Mouse (Mus musculus) mouse trophoblast stem cell (cell line): ENCODE measurements around the gene Sgms1.

ENCODE experiments used
- in situ Hi-C, 2 experiments: fragments of 300-500 bp; cut with MseI, MboI; formaldehyde crosslinking; loops; 2 replicates in 1 of 2; 3 replicates in 1 of 2; pipeline ENCODE4 v1.15.1; 2025

The Sgms1 gene

DNA sequence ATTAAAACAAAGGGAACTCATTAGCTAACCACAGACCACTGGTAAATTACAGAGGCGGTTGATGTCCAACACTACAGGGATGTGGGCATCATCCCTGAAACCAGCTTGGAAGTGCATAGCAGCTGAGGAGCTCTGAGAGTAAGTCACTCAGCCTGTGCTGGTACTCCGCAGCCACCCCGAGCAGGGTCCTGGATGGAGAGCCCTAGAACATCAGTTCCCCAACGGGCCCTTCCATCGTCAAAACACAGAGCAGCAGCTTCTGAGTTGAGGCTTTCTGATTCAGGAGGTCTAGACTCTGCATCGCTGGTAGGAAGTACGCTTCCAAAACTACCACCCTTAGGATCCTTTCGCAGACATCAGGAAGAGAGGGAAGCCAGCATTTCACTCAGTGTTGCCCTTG lies 5.8 kb downstream of the Sgms1 start:
- in situ Hi-C loops, result no loop called here

DNA sequence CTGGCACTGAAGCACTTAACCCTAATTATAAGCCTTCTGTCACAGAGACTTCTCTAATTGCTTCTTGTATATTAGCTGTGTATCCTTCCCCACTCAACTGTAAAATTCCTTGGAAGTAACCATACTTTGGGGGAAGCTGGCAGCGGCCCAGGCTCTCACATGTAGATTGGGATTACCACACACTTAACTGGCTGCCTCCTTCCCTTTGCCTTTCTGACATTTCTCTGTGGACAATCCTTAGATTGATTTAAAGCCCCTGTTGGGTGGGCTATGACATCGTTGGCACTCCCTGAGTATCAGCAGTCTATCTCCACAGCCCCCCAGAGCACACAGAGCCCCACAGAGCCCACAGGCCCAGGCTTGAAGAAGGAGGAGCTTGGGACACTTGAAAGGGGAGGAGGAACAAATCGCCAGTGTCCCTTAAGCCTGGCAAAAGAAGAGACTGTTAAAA lies 8.0 kb downstream of the Sgms1 start:
- in situ Hi-C loops, result no loop called here

GRCm38 (mm10) chr19:32380748-32381147 lies 8.8 kb downstream of the Sgms1 start:
- in situ Hi-C loops, result no loop called here

DNA sequence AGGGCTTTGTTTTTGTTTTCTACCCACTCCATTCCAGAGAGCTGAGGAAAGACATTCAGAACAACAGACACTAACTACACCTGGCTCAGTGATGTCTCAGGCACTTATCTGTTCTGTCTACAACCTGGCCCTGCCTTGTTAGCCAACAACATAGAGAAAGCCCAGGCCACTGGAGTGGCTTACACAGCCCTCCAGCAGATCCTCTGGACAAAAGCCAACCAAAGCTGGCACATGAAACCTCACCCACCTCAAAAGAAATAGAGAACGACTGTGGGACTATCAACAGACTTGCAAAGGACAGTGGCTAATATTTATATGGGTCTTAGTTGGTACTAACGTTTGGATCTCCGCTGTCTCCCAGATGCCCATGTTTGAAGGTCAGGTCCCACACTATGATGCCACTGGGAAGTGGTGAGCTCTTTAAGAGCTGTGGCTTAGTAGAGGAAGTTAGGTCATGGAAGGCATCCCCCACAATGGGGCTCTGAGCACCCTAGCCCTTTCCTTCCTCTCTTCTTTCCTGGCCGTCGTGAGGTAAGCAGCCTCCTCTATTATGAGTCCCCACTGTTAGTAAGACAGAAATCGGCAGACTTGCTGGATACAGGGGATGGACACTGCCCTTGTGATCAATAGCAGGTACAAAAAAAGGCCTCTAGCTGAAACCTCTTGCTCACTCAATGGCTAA lies 10.1 kb downstream of the Sgms1 start:
- in situ Hi-C loops, result no loop called here

- in situ Hi-C loops, result no loop called here
These were observed 10.9 kb downstream of the Sgms1 start for GRCm38 (mm10) chr19:32378581-32378980.

DNA sequence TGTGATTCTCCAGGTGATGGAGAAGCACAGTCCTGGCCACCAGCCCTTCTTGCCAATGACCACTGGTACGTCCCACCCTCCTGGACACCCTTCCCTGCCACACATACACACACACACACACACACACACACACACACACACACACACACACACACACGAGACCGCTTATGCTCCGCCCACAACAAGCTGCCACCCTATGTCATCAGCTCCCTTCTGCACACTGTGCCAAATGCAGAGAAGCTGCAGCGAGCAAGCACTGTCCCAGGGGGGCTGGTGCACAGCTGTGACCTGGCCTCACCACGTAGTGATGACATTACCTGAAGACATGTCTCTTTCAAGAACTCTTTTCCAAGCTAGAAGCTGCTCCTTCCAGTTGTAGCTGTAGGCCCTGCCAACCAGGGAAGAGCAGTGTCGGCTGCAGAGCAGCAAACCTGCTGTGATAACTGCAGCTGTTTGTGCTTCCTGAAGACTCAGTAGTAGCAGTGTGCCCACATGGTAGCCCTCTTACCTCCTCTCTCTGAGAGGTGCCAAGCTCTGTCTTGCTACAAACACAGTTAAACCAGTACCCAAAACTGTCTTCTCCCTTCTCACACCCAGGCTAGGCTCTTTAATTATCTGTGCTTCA lies 11.7 kb downstream of the Sgms1 start:
- in situ Hi-C loops, result no loop called here

GRCm38 (mm10) chr19:32376886-32377535 lies 12.5 kb downstream of the Sgms1 start:
- in situ Hi-C loops, result no loop called here

DNA sequence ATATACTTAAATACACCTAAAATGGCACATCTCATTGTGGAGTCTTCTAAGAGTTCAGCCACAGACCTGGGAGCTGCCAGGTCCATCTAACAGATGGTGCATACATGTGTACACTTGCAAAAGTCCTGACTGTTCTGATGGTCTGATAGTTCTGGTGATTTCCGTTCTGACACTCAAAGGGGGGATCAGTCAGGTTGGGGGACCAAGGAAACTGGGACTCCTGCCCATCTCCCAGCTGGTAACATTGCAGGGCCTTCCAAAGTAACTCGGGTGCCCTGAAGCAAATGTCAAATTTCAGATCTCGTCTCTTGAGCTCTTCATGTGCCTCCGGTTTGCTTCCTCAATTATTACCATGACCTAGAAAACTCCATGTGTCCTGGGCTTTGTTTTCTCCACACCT lies 13.5 kb downstream of the Sgms1 start:
- in situ Hi-C loops, result no loop called here

GRCm38 (mm10) chr19:32375473-32375985 lies 14.0 kb downstream of the Sgms1 start:
- in situ Hi-C loops, result no loop called here

DNA sequence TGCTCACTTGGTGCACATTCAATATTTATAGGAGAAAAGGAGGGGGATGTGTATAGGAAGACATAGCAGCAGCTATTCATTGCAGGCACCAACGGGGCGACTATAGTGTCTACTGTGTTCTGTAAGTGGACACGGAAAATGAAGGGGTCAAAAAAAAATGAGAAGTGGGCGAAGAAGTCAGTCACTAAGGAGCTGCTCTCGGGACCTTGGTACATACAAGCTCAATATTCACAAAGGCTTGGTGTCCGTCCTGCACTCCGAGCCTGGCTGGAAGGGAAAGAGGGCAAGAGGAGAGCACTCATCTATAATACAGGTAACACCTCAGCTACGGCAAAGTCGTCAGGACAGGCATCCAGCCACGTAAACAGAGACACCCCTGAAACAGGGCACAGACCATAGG lies 14.8 kb downstream of the Sgms1 start:
- in situ Hi-C loops, result no loop called here

DNA sequence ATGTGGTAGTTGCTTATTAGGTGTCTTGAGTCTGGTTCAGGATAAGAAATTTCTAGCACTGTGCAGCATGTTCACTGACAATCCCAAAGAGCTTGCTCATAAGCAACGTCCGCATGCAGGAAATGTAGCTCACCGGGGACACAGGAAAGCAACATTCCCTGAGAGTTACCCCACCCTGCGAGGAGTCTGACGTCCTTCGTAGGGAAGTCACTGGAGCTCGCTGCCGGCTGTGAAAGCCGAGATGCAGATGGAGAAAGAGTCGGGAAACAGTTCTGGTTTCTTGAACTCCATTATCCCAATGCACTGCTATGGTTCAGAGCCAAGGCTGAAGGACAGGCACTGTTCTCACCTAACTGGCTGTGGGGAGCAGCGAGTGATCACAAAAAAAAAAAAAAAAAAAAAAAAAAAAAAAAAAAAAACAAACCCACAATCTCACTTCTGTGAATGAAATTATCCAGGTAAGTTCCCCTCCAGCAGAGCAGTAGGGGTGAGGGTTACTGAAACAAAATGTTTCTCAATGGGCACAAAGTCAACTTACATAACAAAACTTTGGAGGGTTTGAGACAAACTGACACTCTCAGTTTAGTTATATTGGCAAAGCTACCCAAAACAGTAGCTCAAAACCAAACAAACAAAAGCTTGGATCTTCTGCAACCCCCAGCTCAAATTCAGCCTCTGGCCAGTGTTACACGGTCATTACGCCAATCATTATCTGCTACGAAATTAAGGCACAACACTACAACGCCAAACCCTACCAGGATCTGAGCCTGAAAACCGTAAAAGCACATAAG lies 15.5 kb downstream of the Sgms1 start:
- in situ Hi-C loops, result no loop called here

- in situ Hi-C loops, result no loop called here
These were observed 17.1 kb downstream of the Sgms1 start for GRCm38 (mm10) chr19:32372373-32372772.

GRCm38 (mm10) chr19:32367333-32367732 lies 22.2 kb downstream of the Sgms1 start:
- in situ Hi-C loops, result no loop called here

GRCm38 (mm10) chr19:32366406-32366805 lies 23.1 kb downstream of the Sgms1 start:
- in situ Hi-C loops, result no loop called here

GRCm38 (mm10) chr19:32365111-32365510 lies 24.4 kb downstream of the Sgms1 start:
- in situ Hi-C loops, result no loop called here

DNA sequence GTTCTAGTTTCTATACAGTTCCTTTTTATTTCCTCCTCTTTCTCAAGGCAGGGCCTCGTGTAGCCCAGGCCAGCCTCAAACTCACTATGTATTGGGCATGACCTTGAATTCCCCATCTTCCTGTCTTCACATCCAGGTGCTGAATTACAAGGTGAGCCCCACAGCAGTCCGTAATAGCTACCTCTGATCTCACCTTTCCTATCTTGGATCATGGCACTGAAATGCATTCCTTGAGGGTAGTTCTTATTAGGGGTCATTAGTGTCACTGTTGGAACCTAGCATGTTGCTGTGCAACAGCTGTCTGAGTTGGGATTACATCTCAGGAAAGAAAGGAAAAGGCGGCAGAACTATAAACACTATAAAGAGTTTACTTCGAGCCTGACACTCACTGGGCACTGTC lies 25.9 kb downstream of the Sgms1 start:
- in situ Hi-C loops, result no loop called here

- in situ Hi-C loops, result no loop called here
These were observed 27.0 kb downstream of the Sgms1 start for GRCm38 (mm10) chr19:32362520-32362919.

DNA sequence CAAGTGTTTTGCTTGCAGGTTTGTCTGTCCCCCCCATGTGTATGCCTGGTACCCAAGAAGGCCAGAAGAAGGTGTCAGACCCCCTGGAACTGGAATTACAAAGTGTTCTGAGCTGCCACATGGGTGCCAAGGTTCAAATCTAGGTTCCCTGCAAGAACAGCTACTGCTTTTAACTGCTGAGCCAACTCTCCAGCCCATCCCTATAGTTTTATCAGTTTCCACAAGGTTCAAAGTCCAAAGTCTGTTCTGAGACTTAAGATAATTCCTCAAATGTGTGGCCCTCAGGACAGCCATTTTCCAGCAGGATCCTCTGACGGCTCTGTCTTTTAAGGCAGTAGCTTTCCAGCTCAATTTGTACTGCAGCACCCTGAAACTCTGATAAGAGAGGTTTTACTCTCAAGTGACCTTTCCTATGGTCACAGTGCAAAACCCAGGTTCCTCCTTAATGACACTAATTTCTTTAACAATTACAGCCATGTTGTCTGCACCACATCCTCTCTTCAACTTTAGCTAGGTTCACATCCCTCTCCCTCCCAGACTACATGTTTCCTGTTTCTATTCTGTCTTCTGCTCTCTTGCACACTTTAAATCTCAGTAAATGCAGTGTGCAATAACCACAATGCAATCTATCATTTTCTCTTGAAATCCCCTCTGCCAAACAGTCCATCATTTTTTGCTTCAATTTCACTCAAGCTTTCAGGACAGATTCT lies 28.4 kb downstream of the Sgms1 start:
- in situ Hi-C loops, result no loop called here

GRCm38 (mm10) chr19:32360546-32360945 lies 29.0 kb downstream of the Sgms1 start:
- in situ Hi-C loops, result no loop called here

- in situ Hi-C loops, result no loop called here
These were observed 30.6 kb downstream of the Sgms1 start for GRCm38 (mm10) chr19:32358699-32359517.
